Mouse (Mus musculus): ENCODE measurements around the gene Gm21954.

The Gm21954 gene

DNA sequence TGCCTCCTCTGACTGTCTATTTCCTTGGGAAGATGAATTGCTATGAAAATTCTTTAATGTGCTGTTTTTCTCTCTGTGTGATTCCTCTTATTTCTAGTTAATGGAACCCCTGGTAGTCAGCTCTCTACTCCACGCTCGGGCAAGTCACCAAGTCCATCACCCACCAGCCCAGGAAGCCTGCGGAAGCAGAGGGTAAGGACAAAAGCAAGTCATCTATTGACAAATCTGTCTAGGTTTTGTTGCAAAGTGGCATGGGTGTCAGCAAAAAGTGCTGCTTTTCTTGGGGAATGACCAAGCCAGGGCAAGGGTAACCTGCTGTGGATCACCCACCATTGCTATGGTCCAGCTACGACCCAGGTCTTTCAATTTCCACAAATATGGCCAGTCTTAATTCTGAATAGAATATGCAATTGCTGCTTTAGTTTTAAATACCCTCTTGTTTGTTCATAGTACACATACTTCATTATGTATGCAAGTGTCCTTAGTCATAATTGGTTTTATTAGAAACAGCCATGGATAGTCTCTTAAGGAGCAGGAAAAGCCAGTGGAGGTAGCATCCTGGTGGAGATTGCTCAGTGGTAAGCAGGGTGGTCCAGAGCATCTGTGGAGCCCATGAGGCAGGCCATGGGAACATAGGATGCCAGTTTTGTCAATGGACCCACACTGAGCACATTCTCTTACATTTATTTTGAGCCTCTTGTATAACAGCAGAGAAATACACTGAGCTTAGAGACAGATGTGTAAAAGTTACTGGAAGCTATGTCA lies 8.9 kb downstream of the Gm21954 start:
- DNase-seq (ENCODE audit: low spot score): no peak

DNA sequence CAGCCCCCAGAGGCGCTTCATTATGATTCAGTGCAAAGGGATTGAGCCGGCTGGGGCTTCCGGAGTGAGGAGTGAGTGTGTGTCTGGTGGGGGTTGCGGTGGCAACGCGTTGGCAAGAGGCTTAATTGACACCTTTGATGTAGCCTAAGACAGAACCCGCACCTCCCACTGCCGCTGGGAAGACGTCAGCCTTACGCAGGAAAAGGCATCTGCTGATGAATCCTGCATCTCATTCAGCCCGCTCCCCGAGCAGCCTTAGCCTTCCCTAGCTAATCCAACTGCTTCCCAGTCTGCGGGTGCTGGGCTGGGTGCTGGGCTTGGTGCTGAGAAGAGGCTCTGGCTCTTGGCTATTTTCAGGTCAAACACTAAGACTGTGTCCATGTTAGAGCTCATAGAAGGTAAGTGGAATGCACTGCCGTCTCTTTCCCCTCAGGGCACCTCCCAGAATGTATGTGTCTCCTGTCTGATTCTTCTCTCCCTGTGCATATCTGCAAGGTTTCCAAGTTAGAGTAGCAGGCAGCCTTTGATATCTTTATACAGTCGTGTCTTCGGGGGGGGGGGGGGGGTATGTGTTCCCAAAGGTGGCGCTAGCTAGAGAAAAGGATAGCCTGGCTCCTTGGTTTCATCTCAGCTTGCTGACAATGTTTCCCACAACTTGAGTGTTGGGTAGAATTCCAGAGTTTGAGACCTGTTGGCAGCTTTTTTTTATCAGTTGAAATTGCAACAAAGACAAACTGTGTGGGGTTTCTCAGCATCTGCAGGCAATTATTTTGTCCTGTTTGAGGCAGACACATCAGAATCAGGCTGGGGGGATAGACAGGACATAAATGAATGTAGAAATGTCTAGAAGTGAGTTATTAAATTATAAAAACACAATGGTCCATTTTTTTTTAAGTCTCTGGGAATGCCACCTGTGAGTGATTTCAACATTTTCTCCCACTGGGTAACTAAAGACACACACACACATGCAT lies 10.0 kb downstream of the Gm21954 start:
- DNase-seq (ENCODE audit: low spot score): peak; percentile 90

- no peak for DNase-seq (ENCODE audit: low spot score)
These were observed 10.9 kb downstream of the Gm21954 start for GRCm38 (mm10) chr3:55461092-55461491.

DNA sequence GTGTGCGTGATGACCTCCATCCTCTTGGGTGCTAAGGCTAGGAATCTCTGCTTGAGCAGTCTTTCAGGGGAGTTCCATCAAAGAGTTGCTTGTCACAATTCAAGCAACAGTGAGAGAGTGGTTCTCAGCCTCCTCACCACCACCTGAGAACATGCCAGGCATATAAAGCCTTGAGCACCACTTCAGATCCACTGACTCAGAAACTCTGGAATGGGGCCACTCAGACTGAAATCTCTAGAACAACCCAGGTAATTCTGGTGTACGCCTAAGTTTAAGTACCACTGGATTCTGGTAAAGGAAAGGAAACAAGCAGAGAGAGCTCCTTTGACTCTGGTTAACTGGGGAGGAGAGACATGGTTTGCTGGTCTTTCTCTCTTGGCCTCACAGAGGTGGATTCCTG lies 19.5 kb downstream of the Gm21954 start:
- no peak for DNase-seq (ENCODE audit: low spot score)

GRCm38 (mm10) chr3:55451877-55452276 lies 20.1 kb downstream of the Gm21954 start:
- no peak for DNase-seq (ENCODE audit: low spot score)

GRCm38 (mm10) chr3:55451035-55451434 lies 21.0 kb downstream of the Gm21954 start:
- no peak for DNase-seq (ENCODE audit: low spot score)

DNA sequence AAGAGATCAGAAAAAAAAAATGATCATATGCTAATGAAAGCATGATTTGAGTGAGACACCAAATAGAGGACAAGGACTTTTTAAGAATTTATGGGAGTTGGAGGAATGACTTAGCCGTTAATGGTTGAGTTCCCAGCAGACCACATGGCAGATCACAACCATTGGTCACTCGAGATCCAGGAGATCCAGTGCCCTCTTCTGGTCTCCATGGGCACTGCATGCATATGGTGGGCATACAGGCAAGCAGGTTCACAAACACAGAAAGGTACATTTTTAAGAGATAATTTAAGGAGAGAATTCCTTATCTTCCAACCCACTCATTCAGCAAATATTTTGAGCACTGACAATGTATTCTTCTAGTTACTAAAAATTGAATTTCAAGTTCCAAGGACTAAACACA lies 22.9 kb downstream of the Gm21954 start:
- DNase-seq (ENCODE audit: low spot score): no peak

- peak; percentile 69 for DNase-seq (ENCODE audit: low spot score)
These were observed 24.2 kb downstream of the Gm21954 start for GRCm38 (mm10) chr3:55447486-55448460.

GRCm38 (mm10) chr3:55446681-55447080 lies 25.3 kb downstream of the Gm21954 start:
- no peak for DNase-seq (ENCODE audit: low spot score)

GRCm38 (mm10) chr3:55443725-55444124 lies 28.3 kb downstream of the Gm21954 start:
- DNase-seq (ENCODE audit: low spot score): no peak

- peak; percentile 40 for DNase-seq (ENCODE audit: low spot score)
These were observed 28.7 kb downstream of the Gm21954 start for GRCm38 (mm10) chr3:55443271-55443670.

DNA sequence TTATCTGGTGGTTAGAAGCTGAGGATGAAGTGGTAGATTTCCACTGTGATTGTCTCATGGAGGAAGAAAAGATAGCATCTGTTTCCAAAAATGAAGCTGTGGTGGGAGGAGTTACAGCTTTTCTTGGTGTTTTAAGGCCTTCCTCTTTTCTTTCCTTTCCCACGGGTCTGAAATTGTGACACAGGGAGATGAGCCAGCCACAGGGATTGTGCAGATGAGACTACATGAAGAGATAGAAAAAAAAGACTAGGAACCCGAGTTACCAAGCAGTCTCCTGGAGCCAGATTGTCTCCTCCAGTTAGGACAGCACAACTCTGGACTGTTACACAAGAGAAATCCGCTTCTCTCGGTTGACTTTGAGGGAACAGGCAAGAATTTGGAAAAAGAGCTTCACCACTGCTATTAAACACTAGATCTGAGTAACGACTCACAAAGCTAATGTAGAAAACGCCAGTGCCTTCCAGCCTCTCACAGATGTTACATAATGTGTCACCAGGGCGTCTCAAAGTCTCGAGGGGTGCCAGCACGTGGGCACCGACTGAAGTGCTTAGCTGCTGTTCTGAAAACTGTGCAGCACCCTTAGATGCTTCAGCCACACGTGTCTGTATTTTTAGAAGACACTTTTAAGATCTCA lies 29.9 kb downstream of the Gm21954 start:
- no peak for DNase-seq (ENCODE audit: low spot score)

GRCm38 (mm10) chr3:55440342-55440741 lies 31.7 kb downstream of the Gm21954 start:
- no peak for DNase-seq (ENCODE audit: low spot score)

- DNase-seq (ENCODE audit: low spot score): no peak
These were observed 33.1 kb downstream of the Gm21954 start for GRCm38 (mm10) chr3:55438824-55439446.

DNA sequence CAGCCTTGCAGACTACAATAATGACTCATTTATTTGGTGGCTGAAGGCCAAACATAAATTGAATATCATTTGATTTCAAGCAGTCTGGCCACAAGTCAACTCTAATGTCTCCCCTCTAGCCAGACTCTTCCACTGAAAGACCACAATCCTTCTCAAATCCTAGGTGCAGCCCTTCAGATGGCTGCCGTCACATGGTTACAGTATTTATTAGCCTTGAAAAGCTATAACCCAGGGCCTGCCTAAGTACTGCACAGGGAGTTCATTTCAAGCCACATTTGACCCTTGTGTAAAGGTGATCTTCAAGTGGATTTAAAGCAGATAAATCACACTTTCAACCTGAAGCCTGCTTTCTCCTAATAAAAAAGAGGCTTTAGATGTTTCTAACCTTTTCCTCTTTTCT lies 37.7 kb downstream of the Gm21954 start:
- DNase-seq (ENCODE audit: low spot score): peak; percentile 53

DNA sequence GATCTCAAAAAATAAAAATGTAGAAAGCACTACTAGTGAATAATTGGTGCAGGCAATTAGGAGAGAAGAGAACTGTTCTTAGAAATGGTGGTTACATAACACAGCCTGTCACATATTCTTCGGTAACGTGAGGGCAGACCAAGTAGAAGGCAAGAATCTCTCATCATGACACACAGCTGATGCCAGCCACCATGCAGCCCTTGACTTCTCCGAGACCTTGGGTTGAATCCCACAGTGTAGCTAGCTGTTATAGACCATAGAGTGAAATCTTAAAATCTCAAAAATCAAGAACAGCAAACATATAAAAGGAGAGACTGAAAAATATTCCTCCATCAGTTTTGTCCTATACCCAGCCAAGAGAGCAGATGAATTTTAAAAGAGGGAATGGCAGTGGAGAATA lies 40.8 kb downstream of the Gm21954 start:
- no peak for DNase-seq (ENCODE audit: low spot score)

DNA sequence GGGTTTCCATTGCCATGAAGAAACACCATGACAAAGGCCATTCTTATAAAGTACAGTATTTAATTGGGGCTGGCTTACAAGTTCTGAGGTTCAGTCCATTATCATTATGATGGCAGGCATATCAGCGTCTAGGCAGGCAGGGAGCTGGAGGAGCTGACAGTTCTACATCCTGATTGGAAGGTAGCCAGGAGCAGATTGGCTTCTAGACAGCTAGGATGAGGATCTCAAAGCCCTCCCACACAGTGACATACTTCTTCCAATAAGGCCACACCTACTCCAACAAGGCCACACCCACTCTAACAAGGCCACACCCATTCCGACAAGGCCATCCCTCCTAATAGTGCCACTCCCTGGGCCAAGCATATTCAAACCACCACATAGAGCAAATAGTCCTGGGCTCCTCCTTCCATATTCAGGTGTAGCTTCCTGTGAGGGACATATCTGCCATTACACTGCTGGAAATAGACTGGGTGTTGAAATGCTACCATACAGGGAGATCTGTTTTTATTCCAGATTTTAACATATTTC lies 41.9 kb downstream of the Gm21954 start:
- DNase-seq (ENCODE audit: low spot score): no peak

GRCm38 (mm10) chr3:55423640-55424397 lies 48.2 kb downstream of the Gm21954 start:
- no peak for DNase-seq (ENCODE audit: low spot score)

DNA sequence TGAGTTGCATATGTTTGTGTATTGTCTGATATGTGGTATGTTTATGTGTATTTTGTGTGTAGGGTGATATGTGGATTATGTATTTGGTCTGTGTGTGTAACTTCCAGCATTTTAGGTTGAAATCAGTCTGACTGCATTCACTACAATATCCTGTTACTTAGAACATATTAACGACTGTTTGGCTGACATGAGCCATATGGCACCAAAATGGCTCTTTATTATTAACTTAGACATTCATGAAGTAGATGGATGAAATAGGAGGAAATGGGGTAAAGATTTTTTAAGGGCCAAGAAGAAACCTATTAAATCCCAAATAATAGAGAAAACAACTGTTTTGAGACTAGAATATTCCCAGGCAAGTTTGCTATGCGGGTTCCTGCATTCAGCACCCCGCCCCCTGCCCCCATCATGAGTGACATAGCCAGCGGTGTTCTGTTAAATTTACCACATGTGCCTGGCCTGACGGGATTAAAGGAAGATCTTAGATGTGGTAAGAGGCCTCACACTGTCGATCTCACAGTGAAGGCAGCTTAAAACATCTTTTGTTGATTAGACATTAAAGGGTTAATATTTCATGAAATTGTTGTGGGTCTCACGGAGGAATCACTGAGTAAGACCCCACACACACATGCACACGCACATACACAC lies 51.5 kb downstream of the Gm21954 start:
- no peak for DNase-seq (ENCODE audit: low spot score)
